Mouse (Mus musculus) urinary bladder, postnatal 36 days (tissue): ENCODE measurements around the gene Adcy7.

ENCODE experiments used
- DNase-seq, 2 experiments: peaks; one replicate each; pipeline ENCODE4 v3.0.0; 2022; ENCODE audit warnings: low spot score in 2 of 2, mixed read lengths in 1 of 2

Gene Adcy7

GRCm38 (mm10) chr8:88273051-88273430 lies 838 bp downstream of the Adcy7 start:
- no peak for DNase-seq

DNA sequence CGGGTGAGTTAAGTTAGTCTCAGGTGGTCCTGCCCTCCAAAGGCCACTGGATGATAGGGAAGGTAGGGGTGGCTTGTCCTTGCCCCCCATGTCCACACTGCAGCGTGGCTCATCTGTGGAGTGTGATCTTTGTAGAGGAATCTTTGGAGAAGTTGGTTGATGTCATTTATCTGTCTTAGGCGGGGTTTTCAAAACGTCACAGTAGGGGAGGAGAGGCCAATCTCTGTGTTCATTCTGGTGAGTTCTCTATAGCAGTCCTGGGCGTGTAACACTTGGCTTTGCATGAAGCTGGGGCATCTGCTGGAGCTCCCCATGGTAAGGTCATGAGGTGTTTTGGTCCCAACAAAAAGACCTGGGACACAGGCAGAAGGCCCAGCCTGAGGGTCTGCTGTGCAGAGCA lies 1.9 kb downstream of the Adcy7 start:
- no peak for DNase-seq

DNA sequence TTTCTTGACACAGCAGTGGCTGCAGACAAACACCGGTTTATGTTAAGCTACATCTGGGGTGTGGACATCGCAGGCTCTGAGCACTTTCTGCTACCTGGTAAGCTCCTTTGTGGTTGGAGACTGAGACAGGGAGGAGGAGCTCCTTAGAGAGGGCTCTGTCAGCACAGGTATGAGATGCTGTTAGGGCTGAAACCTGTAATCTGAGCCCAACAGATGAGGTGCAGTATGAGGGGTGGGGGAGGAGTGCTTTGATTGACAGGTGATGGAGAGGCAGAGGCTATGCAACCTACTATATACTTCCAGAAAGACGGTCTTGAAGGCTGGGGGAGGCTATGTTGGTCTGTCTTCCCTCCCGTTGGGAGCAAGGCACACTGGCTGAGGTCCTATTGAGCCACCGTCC lies 7.0 kb downstream of the Adcy7 start:
- no peak for DNase-seq

- DNase-seq, result no peak
These were observed 7.5 kb downstream of the Adcy7 start for GRCm38 (mm10) chr8:88279670-88280069.

- no peak for DNase-seq
These were observed 8.7 kb downstream of the Adcy7 start for GRCm38 (mm10) chr8:88280904-88281303.

- peak; percentile 34 to 84 for DNase-seq
These were observed 10.5 kb downstream of the Adcy7 start for GRCm38 (mm10) chr8:88282684-88283083.

DNA sequence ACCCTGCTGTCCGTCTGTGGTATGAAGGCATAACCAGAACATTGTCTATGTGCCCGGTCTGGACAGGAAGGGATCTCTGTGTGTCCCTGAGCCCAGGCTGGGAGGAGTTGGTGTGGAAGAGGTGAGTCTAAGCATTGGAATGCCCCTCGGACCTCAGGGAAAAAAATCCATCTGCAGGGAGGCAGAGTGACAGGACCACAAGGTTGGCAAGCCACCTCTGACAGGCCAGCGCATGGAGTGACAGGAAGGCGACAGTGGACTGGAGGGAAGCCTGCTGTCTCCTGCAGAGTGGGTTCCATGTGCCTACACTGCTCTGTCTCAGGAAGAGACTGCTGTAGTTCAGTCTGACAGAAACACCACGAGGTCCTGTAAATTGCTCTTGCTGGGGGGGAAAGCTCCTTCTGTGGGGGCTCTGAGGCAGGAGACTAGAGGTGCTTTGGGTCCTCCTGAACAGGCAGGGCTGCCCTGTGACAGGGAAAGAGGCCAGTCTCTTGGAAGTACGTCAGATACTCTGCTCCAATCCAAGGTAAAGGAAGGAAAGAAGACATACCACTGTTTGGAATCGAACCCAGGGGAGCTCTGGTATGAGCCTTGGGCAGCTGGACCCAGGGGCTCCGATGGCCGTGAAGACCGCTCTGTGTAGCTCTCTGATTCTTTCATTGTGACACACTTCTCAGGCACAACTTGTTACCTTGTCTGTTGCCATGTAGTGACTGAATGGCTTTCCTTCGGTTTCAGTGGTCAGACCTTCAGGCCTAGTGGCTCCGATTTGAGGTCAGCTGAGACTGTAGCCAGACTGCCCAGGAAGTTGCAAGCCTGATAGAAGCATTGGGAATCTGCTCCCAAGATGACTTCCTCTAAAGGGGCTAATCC lies 11.3 kb downstream of the Adcy7 start:
- no peak for DNase-seq

DNA sequence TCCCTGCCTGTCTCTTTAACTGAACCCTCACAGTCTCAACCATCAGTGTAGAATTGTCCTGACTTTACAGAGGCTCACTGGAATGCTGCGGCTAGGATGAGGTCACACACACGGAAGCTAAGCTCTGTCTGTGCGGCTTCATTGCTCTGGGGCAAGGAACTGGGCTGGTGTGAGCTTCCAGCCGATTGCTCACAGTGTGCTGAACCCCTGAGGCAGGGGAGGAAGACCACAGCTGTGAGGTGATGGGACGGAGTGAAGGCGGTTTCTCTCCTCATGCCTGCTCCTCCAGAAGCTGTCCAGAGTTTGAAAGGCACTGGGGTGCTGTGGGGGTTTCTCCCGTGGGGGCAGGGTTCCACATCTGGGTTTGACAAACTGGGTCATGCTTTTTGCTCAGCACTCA lies 12.5 kb downstream of the Adcy7 start:
- no peak for DNase-seq

GRCm38 (mm10) chr8:88285469-88286356 lies 13.5 kb downstream of the Adcy7 start:
- DNase-seq, result no peak

GRCm38 (mm10) chr8:88286421-88286960 lies 14.3 kb downstream of the Adcy7 start:
- DNase-seq, result no peak

- no peak for DNase-seq
These were observed 16.5 kb downstream of the Adcy7 start for GRCm38 (mm10) chr8:88288622-88289242.

DNA sequence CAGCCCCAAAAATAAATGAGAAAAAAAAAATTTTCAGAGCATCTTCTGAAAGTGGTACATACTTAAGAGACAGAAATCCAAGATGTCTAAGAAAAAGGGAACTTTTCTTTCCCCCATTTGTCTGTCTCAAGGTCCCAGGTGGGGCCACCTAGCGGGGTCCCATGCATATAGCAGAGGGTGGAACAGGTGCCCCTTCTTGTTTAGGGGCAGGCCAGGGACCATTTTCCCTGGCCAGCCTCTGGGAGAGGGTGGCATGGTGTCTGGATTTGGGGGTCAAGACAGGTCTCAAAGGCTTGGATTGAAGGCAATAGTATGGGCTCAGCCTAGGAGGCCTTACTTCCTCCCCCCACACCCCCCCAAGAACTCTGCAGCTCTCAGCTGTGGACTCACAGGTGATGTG lies 17.7 kb downstream of the Adcy7 start:
- no peak for DNase-seq

- DNase-seq, result no peak
These were observed 18.4 kb downstream of the Adcy7 start for GRCm38 (mm10) chr8:88290326-88291304.

DNA sequence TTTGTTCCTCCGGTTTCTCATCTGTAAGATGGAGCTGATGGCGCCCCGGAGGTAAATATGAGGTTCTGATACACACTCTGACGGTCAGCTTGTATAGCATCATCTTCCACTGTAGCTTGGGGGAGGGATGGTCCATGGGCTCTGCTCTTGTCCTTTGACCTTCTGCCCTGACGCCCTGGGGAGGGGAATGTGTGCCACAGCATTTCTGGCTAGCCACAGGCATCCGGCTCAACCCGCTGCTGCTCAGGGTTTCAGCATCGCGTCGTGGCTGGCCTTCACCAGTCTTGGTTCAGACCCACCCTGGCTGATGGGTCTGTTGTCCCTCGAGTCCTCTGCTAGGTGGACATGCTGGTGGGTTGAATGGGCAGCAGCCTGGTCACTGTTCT lies 19.1 kb downstream of the Adcy7 start:
- DNase-seq, result no peak

GRCm38 (mm10) chr8:88292926-88293325 lies 20.7 kb downstream of the Adcy7 start:
- DNase-seq, result no peak

- DNase-seq, result no peak
These were observed 21.6 kb downstream of the Adcy7 start for GRCm38 (mm10) chr8:88293590-88294356.

DNA sequence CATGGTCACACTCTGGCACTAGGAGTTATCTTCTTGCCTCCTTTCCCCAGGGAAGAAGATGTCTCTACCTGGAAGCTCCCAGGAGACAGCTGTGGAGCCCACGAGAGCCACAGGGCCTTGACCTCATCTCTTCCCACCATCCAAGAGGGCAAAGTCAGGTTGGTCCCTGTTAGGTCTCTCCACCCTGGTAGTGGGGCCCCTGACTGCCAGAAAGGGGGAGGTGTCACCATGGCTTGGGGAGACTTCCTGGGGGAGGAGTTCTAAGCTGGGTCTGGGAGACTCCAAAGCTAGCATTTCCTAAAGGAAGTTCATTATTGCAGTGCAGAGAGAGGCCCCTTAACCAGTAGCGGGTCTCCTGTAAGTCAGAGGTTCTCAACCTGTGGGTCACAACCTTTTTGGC lies 22.8 kb downstream of the Adcy7 start:
- DNase-seq, result no peak

- peak in 1 of 2 experiments; percentile 42 for DNase-seq
These were observed 26.0 kb downstream of the Adcy7 start for GRCm38 (mm10) chr8:88297976-88298732.

DNA sequence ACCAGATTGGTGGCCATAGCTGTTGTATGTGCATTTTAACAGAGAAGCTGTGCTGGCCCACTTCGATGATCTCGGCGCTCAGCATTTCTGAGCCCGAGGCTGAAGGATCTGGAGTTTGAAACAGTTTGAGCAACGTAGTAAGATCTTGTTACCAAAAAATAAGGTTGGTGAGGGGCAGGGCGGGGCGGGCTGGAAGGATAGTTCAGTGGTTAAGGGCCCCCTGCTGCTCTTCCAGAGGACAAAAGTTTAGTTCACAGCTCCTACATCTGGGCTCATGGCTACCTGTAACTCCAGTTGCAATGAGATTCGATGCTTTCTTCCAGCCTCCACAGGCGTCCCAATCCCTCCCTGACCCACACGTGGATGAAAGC lies 26.5 kb downstream of the Adcy7 start:
- DNase-seq, result no peak
